Mouse (Mus musculus) midbrain, postnatal 0 days (tissue): ENCODE measurements around the gene Bahd1. TPM values are rescaled to one million over a fixed set of nuclear protein-coding genes. Genes with fewer than 3 reads are reported as not detected.

Experiments used
- ATAC-seq: fragments of 200-750 bp; cut with Nextera tagmentation; 2 replicates; pipeline ENCODE4 v1.8.0; 2017; ENCODE audit warnings: moderate number of reproducible peaks, mild to moderate bottlenecking, moderate TSS enrichment, moderate library complexity; ENCODE audit not compliant: low FRiP score
- DNase-seq: peaks from one replicate; pipeline ENCODE4 v3.0.0-alpha.2; 2015; ENCODE audit warnings: low spot score
- H3K27ac ChIP-seq: fragments of 300-500 bp; sonication (generic); 2 replicates; pipeline ENCODE4 v1.5.1; 2014; ENCODE audit warnings: low read depth, mild to moderate bottlenecking, low read length, mixed read lengths
- H3K27me3 ChIP-seq: fragments of 300-500 bp; sonication (generic); 2 replicates; pipeline ENCODE4 v1.6.1; 2014; ENCODE audit warnings: low read length, control low read depth, mixed read lengths; ENCODE audit not compliant: insufficient read depth
- H3K36me3 ChIP-seq: fragments of 300-500 bp; sonication (generic); 2 replicates; pipeline ENCODE4 v1.6.1; 2014; ENCODE audit warnings: low read length, control low read depth, mixed read lengths; ENCODE audit not compliant: insufficient read depth
- H3K4me1 ChIP-seq: fragments of 300-500 bp; sonication (generic); 2 replicates; pipeline ENCODE4 v1.6.1; 2014; ENCODE audit warnings: mild to moderate bottlenecking, control low read depth, antibody characterized with exemption, low read length, mixed read lengths; ENCODE audit not compliant: insufficient read depth
- H3K4me2 ChIP-seq: fragments of 300-500 bp; sonication (generic); 2 replicates; pipeline ENCODE4 v1.6.1; 2014; ENCODE audit warnings: low read depth, mild to moderate bottlenecking, low read length, mixed read lengths; ENCODE audit not compliant: poor library complexity, severe bottlenecking
- H3K4me3 ChIP-seq: fragments of 300-500 bp; sonication (generic); 2 replicates; pipeline ENCODE4 v1.5.1; 2014; ENCODE audit warnings: low read depth, mild to moderate bottlenecking, low read length, moderate library complexity
- H3K9ac ChIP-seq: fragments of 300-500 bp; sonication (generic); replicated peaks from 2 replicates; pipeline ENCODE4 v1.6.1; 2014; ENCODE audit warnings: mild to moderate bottlenecking, low read length, moderate library complexity, mixed read lengths; ENCODE audit not compliant: poor library complexity, severe bottlenecking
- H3K9me3 ChIP-seq: fragments of 300-500 bp; sonication (generic); 2 replicates; pipeline ENCODE4 v1.6.1; 2016; ENCODE audit warnings: low read length, control low read depth
- CTCF ChIP-seq: IDR thresholded peaks from 2 replicates; pipeline ENCODE4 v1.5.1; 2016; ENCODE audit warnings: antibody characterized with exemption, mild to moderate bottlenecking
- WGBS: fragments of 180-500 bp; shearing (Covaris S2); extraction: QIAGEN DNeasy Blood & Tissue Kit; methylation state at CpG from one replicate; pipeline ENCODE4 v1.1.7; 2014; 5-methylcytosine and 5-hydroxymethylcytosine counted together
- polyA plus RNA-seq: library from polyadenylated mRNA; unstranded; fragments of >200 nt; fragmentation: Nextera tagmentation; extraction: Ambion mirVana; gene quantifications from 2 replicates; pipeline ENCODE4 v1.2.1, GENCODE M21; 2015
- total RNA-seq: library from RNA; depleted of rRNA; stranded (reverse); fragments of >200 nt; gene quantifications from 2 replicates; pipeline ENCODE4 v1.2.3, GENCODE M21; 2014

The Bahd1 gene
- total and polyA plus RNA-seq, 2 experiments from 2014 or later: 6.1 to 28.6 TPM

DNA sequence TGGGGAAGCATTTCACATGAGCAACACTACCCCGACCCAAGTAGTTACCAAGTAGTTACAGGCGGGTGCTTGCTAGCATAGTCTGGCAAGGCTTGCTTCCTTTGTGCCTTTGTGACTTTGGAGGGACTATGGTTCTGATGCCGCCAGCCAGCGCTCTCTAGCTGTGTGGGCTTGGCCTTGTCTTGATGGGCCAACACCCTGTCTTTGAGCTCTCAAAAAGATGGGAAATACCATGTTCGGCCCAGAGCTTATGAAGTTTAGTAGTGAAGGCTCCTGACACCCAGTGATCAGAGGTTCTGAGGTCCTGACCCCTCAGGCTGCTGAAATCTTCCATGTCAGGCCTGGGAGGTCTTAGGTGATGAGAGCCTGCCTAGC, 5.9 kb downstream of the Bahd1 start:
- ATAC-seq (no peak), DNase-seq (no peak)
- no peak overlapping the region for H3K4me2 ChIP-seq
- no peaks in the 10 kb centered on the region for H3K9me3 ChIP-seq
- H3K27me3 ChIP-seq: no peaks in the 10 kb centered on the region
- no peak overlapping the region for H3K27ac ChIP-seq
- H3K9ac ChIP-seq: no peak overlapping the region
- 77% methylated on average over 5 of the region's 5 CpGs for WGBS
- no peak overlapping the region for H3K4me3 ChIP-seq
- TF ChIP-seq CTCF: no peak
- no peaks in the 10 kb centered on the region for H3K36me3 ChIP-seq
- H3K4me1 ChIP-seq: peaks cover 22% of the 10 kb centered on the region

DNA sequence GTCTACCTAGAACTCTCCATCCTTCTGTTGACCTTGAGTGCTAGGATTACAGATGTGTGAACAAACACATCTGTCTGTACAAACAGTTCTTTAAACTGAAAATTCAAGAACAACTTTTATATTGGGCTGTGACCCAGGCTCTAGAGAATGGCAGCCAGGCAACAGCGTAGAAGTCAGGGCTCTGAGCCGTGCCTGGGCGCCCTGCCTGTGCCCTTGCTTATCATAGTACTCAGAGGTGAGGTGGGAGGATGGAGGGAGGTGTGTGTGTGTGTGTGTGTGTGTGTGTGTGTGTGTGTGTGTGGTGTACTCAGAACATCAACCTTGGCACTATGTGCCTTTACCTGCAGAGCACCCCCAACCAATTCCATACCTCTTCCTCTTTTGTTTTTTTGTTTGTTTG, 7.6 kb downstream of the Bahd1 start:
- no peak for DNase-seq
- TF ChIP-seq CTCF: no peak
- 93% methylated on average over 3 of the region's 3 CpGs for WGBS
- Histone ChIP-seq H3K4me3 (no peak overlapping the region), H3K4me1 (peaks cover 22% of the 10 kb centered on the region), H3K4me2 (no peak overlapping the region), H3K9me3 (no peaks in the 10 kb centered on the region), H3K27ac (no peak overlapping the region), H3K27me3 (no peaks in the 10 kb centered on the region), H3K9ac (no peak overlapping the region), H3K36me3 (no peaks in the 10 kb centered on the region)
- ATAC-seq: no peak

DNA sequence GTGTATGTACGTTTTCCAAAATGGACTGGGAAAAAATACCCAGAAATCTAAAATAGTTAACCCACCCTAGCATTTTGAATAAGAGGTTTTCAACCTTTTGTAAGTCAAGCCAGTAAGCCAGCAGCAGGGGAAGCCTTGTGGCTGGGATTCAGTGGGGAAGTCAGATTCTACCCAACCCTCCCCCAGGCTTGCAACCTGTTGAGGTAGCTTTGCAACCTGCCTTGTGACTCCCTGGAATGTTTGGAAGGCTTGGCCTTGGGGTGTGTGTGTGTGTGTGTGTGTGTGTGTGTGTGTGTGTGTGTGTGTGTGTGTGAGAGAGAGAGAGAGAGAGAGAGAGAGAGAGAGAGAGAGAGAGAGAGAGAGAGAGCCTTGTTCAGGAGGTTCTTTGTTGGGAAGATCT, 9.0 kb downstream of the Bahd1 start:
- Histone ChIP-seq H3K4me1 (peaks cover 24% of the 10 kb centered on the region; the same call in 1 of the 2 replicates), H3K4me3 (no peak overlapping the region), H3K9ac (no peak overlapping the region), H3K9me3 (no peaks in the 10 kb centered on the region), H3K27ac (no peak overlapping the region), H3K4me2 (no peak overlapping the region), H3K36me3 (no peaks in the 10 kb centered on the region), H3K27me3 (no peaks in the 10 kb centered on the region)
- DNase-seq: no peak
- TF ChIP-seq CTCF: no peak
- no peak for ATAC-seq
- WGBS: 65% methylated on average over 1 of the region's 1 CpGs

DNA sequence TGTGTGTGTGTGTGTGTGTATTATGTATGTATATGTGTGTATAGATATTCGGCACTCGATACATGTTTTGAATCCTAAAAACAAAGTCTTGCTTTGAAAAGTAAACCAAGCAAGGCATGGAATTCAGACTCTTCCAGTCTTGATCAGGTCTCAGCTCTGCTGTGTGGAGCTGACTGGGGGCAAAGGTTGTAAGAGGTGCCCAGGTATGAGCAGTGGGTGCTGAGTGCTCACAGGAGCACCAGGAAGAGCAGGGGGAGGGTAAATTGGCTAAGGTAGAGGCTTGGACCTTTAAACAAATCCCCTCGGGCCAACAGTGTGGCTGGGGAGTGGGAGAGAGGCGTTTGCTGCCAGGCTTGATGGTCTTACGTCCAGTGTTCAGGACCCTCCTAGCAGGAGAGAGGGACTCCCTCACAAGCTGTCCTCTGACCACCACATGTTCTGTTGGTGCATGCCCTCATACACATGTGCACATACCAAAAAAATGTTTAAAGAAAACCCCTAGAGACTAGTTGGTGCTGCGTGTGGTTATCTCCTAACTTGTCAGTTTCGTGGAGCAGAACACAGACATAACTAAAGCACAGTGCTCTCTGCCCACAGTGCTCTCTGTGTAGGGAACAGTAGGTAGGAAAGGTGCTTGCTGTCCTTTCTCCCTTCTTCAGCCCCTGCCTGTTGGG, 10.6 kb downstream of the Bahd1 start:
- peaks cover 21% of the 10 kb centered on the region; the same call in 1 of the 2 replicates for H3K4me1 ChIP-seq
- WGBS: 79% methylated on average over 7 of the region's 7 CpGs

DNA sequence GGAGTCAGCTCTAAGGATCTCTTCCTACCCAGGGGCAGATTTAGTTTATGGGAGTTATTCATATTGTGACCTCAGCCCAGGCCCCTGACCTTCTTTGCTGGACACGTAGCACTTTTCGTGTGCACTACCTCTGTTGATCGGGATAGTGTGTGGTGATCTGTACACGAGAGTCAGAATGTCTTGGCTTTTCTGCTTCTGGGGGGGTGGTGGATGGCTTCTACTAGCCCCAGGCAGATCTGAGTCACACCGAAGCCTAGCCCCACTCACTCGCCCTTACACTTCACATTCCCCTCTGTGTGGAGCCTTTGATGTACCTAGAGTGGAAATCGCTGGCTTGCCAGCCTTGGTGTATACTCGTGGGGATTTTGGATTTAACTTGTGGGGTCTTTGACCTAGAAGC, 12.5 kb downstream of the Bahd1 start:
- Histone ChIP-seq H3K27me3 (no peaks in the 10 kb centered on the region), H3K4me1 (0 out of 2 replicates have a peak, but pooled peaks cover 19% of the 10 kb centered on the region), H3K9me3 (no peaks in the 10 kb centered on the region), H3K4me3 (no peak overlapping the region), H3K9ac (no peak overlapping the region), H3K27ac (no peak overlapping the region), H3K4me2 (no peak overlapping the region), H3K36me3 (peaks cover 11% of the 10 kb centered on the region; the same call in 1 of the 2 replicates)
- ATAC-seq (no peak), DNase-seq (no peak)
- TF ChIP-seq CTCF: no peak
- 67% methylated on average over 8 of the region's 8 CpGs for WGBS

More for the DNA sequence above, 10.6 kb downstream of the Bahd1 start:
- no peak for TF ChIP-seq CTCF
- DNase-seq (no peak), ATAC-seq (no peak)
- H3K4me3 ChIP-seq: no peak overlapping the region
- no peak overlapping the region for H3K4me2 ChIP-seq
- no peak overlapping the region for H3K27ac ChIP-seq
- H3K36me3 ChIP-seq: no peaks in the 10 kb centered on the region
- no peaks in the 10 kb centered on the region for H3K27me3 ChIP-seq
- H3K9ac ChIP-seq: no peak overlapping the region
- no peaks in the 10 kb centered on the region for H3K9me3 ChIP-seq

DNA sequence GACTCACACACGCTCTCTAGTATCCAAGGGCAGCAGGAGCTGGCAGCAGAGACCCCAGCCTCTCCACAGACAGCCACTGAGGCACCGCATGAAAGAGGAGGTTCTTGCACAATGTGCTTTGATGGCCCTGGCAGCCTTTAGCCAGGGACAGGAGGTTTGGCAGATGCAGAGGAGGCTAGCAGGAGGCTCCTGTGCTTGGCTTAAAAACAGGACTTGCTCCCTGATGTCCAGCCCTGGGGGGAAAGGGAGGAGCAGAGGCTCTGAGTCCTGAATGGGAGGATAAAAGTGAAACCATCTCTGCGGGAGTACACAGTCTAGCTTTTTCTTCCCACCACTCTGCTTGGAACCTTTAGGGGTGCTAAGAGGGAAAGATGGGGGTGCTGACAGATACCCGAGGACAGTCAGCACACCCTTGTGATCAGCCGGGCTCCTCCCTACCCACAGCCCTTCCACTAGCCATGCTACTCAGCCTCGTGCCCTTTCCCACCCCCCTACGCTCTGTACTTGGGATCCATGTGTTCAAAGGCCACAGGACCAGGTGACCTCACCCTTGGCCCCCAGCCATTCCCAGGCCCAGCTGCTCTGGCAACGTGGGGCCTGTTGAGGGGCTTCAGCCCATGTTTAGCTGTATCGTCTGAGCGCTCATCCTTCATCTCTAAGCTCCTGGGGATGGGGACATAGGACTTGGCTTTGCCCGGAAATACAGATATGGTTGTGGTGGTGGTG, 13.5 kb downstream of the Bahd1 start:
- 51% methylated on average over 11 of the region's 11 CpGs for whole genome bisulfite sequencing
- Histone ChIP-seq H3K27ac (no peak overlapping the region), H3K9me3 (no peaks in the 10 kb centered on the region), H3K4me2 (no peak overlapping the region), H3K4me3 (no peak overlapping the region), H3K4me1 (0 out of 2 replicates have a peak, but pooled peaks cover 19% of the 10 kb centered on the region), H3K27me3 (no peaks in the 10 kb centered on the region), H3K9ac (no peak overlapping the region), H3K36me3 (peaks cover 13% of the 10 kb centered on the region; the same call in 1 of the 2 replicates)
- peak; percentile 32; the same call in 1 of the 2 replicates for ATAC-seq
- peak; percentile 46 for DNase-seq
- no peak for TF ChIP-seq CTCF
